Mouse (Mus musculus): ENCODE measurements around the gene Ttc7.

- no peak for TF ChIP-seq POLR2A (IDR thresholded peaks at IDR 0.05; ENCODE audit: insufficient read depth, low read depth, low read length)
- no peak for TF ChIP-seq CTCF (IDR thresholded peaks at IDR 0.05; ENCODE audit: insufficient read depth, low read depth, low read length)
Measured at GRCm38 (mm10) chr17:87429431-87429830, 146.7 kb downstream of the Ttc7 start.

Measured in olfactory bulb, adult 2 months (tissue).